Mouse (Mus musculus): ENCODE measurements around the gene Lhx4.

GRCm38 (mm10) chr1:155742411-155743363, 8.8 kb downstream of the Lhx4 start:
- no peak for TF ChIP-seq POLR2A (IDR thresholded peaks at IDR 0.05; ENCODE audit: extremely low read depth, insufficient read depth, low read length)
- TF ChIP-seq CTCF (IDR thresholded peaks at IDR 0.05; ENCODE audit: extremely low read depth, insufficient read depth, low read length) = no peak

Data from cortical plate, adult 2 months (tissue).